Mouse (Mus musculus) myocyte (in vitro differentiated cells): ENCODE measurements around the gene Tas1r2. TPM values are rescaled to one million over a fixed set of nuclear protein-coding genes. Genes with fewer than 3 reads are reported as not detected.

ENCODE experiments used
- H3K27me3 ChIP-seq: one replicate; pipeline ENCODE4 v1.6.1; 2011; ENCODE audit not compliant: control insufficient read depth, insufficient read depth, insufficient read length
- H3K36me3 ChIP-seq: one replicate; pipeline ENCODE4 v1.6.1; 2011; ENCODE audit not compliant: control insufficient read depth, insufficient read depth
- H3K4me2 ChIP-seq: one replicate; pipeline ENCODE4 v1.6.1; 2011; ENCODE audit warnings: low read depth, control low read depth
- H3K4me3 ChIP-seq: one replicate; pipeline ENCODE4 v1.5.1; 2011; ENCODE audit warnings: mild to moderate bottlenecking, control low read depth, moderate library complexity
- H3K79me2 ChIP-seq: one replicate; pipeline ENCODE4 v1.6.1; 2011; ENCODE audit not compliant: control insufficient read depth, insufficient read depth
- H3ac ChIP-seq: one replicate; pipeline ENCODE4 v1.6.1; 2011; ENCODE audit not compliant: control insufficient read depth, insufficient read length
- CEBPB ChIP-seq: IDR thresholded peaks from 2 replicates; pipeline ENCODE4 v1.6.1; 2011; ENCODE audit warnings: mild to moderate bottlenecking, moderate library complexity; ENCODE audit not compliant: poor library complexity, insufficient read depth, severe bottlenecking
- E2F4 ChIP-seq: IDR thresholded peaks from one replicate; pipeline ENCODE4 v1.6.1; 2011; ENCODE audit warnings: mild to moderate bottlenecking, control low read depth, moderate library complexity; ENCODE audit not compliant: insufficient read depth
- MAX ChIP-seq: IDR thresholded peaks from one replicate; pipeline ENCODE4 v1.6.1; 2011; ENCODE audit warnings: low read depth, mild to moderate bottlenecking, control low read depth
- MYOD1 ChIP-seq, 3 experiments: IDR thresholded peaks; one replicate each; pipeline ENCODE4 v1.6.1; 2011; ENCODE audit warnings: control low read depth in 2 of 3, low read depth in 2 of 3, mild to moderate bottlenecking in 2 of 3, moderate library complexity in 1 of 3; ENCODE audit not compliant: insufficient read length in 2 of 3, control insufficient read depth in 1 of 3
- MYOG ChIP-seq, 3 experiments: IDR thresholded peaks; one replicate each; pipeline ENCODE4 v1.6.1; 2011; ENCODE audit warnings: control low read depth in 2 of 3, low read depth in 2 of 3, mild to moderate bottlenecking in 2 of 3; ENCODE audit not compliant: insufficient read length in 2 of 3, control insufficient read depth in 1 of 3, insufficient read depth in 1 of 3
- POLR2A ChIP-seq: IDR thresholded peaks from one replicate; pipeline ENCODE4 v1.6.1; 2011; ENCODE audit warnings: low read depth, mild to moderate bottlenecking, control low read depth, moderate library complexity; ENCODE audit not compliant: insufficient read length
- POLR2AphosphoS2 ChIP-seq: IDR thresholded peaks from one replicate; pipeline ENCODE4 v1.6.1; 2011; ENCODE audit warnings: low read depth, control low read depth; ENCODE audit not compliant: insufficient read length
- REST ChIP-seq: IDR thresholded peaks from one replicate; pipeline ENCODE4 v1.6.1; 2011; ENCODE audit warnings: mild to moderate bottlenecking, control low read depth, moderate library complexity; ENCODE audit not compliant: insufficient read depth, insufficient read length
- SRF ChIP-seq: IDR thresholded peaks from one replicate; pipeline ENCODE4 v1.6.1; 2011; ENCODE audit warnings: low read depth; ENCODE audit not compliant: control insufficient read depth, insufficient read length
- TCF12 ChIP-seq: IDR thresholded peaks from one replicate; pipeline ENCODE4 v1.6.1; 2011; ENCODE audit warnings: mild to moderate bottlenecking, control low read depth; ENCODE audit not compliant: poor library complexity, insufficient read depth, severe bottlenecking
- TCF3 ChIP-seq: IDR thresholded peaks from one replicate; pipeline ENCODE4 v1.6.1; 2011; ENCODE audit warnings: low read depth, control low read depth; ENCODE audit not compliant: insufficient read length
- USF1 ChIP-seq: IDR thresholded peaks from one replicate; pipeline ENCODE4 v1.6.1; 2011; ENCODE audit warnings: low read depth, mild to moderate bottlenecking, control low read depth, moderate library complexity
- polyA plus RNA-seq: library from polyadenylated mRNA; unstranded; fragments of >200 nt; fragmentation: generic; extraction: Trizol; gene quantifications from one replicate; pipeline ENCODE4 v1.2.1, GENCODE M21; 2012; ENCODE audit warnings: missing spikeins

The Tas1r2 gene
- polyA plus RNA-seq, 1 experiment, result 1.00 TPM

DNA sequence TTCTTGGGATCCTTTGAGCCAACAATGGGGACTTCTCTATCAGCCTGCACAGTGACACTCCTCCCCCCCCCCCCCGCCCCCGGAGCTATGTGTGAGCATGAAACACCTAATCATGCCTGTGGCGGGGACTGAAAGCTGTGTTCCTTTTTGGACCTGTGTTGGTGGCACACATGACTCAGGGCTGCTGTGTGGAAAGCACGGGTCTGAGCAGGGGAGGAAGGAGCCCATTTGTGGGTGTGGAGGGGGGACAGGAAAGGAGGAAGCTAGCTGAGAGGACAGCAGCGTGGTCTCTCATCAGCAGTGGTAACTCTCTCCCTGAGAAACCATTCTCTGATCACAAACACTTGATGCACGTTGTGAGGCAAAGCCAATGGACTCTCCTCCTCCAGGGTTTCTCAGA, 12.6 kb upstream of the Tas1r2 start:
- Histone ChIP-seq H3K36me3 (no peaks in the 10 kb centered on the region), H3K4me3 (no peak overlapping the region), H3K27me3 (no peaks in the 10 kb centered on the region), H3K4me2 (no peak overlapping the region), H3ac (no peak overlapping the region), H3K79me2 (no peaks in the 10 kb centered on the region)
- TF ChIP-seq USF1, result no peak
- TF ChIP-seq POLR2A, result no peak
- TF ChIP-seq MYOG (IDR thresholded peaks at IDR 0.05; ENCODE audit: control insufficient read depth in 1 of 3, insufficient read depth in 1 of 3, insufficient read length in 2 of 3, low read depth in 2 of 3), result no peak
- no peak for TF ChIP-seq MAX
- TF ChIP-seq SRF, result no peak
- TF ChIP-seq E2F4, result no peak
- no peak for TF ChIP-seq POLR2AphosphoS2
- TF ChIP-seq REST, result no peak

DNA sequence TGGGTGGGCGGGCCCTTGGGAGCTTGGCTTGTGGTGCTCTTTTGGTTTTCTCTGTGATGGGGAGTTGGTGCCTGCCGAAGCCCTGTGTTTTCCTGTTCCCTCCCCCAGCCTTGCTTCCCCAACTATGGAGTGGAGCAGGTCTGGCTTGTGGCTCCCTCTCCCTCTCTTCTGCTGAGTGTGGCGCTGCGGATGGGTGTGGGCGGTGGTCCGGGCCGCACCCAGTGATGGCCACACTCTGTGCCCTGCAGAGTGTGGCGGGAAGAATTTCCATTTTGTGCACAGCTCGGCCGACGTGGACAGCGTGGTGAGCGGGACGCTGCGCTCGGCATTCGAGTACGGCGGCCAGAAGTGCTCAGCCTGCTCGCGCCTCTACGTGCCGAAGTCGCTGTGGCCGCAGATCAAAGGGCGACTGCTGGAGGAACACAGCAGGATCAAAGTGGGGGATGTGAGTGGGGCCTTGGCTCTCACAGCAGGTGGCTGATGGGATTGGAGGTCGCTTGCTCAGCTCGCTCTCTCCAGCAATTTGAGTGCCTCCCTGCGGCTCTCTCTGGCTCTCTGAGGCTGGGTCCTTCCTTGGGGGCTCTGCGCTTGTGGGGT, 11.4 kb upstream of the Tas1r2 start:
- no peak overlapping the region for H3K4me2 ChIP-seq
- no peaks in the 10 kb centered on the region for H3K79me2 ChIP-seq
- no peaks in the 10 kb centered on the region for H3K36me3 ChIP-seq
- TF ChIP-seq MYOG (IDR thresholded peaks at IDR 0.05; ENCODE audit: control insufficient read depth in 1 of 3, insufficient read depth in 1 of 3, insufficient read length in 2 of 3, low read depth in 2 of 3) (no peak), POLR2AphosphoS2 (no peak), CEBPB (no peak), MYOD1 (IDR thresholded peaks at IDR 0.05; ENCODE audit: control insufficient read depth in 1 of 3, insufficient read length in 2 of 3, low read depth in 2 of 3) (no peak), TCF12 (no peak), TCF3 (no peak), POLR2A (no peak), USF1 (no peak), REST (no peak), E2F4 (no peak)
- H3K27me3 ChIP-seq, result no peaks in the 10 kb centered on the region
- H3ac ChIP-seq, result no peak overlapping the region
- H3K4me3 ChIP-seq, result no peak overlapping the region

DNA sequence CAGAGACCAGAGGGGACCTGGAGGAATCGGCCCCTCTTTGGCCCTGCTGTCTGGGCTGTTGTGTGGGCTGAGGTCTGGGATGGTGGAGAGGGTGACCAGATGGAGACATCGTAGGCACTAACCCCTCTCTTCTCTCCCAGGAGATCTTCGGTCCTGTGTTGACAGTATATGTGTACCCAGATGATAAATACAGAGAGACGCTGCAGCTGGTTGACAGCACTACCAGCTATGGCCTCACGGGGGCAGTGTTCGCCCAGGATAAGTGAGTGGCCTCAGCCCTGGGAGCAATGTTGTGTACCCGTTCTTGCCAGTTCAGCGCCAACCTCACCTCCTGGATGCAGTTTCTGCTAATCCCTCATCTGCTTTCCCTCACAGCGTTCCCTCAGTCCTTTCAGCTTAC, 9.4 kb upstream of the Tas1r2 start:
- TF ChIP-seq REST (no peak), E2F4 (no peak), SRF (no peak), USF1 (no peak), POLR2A (no peak), TCF3 (no peak)
- no peaks in the 10 kb centered on the region for H3K27me3 ChIP-seq
- H3ac ChIP-seq, result no peak overlapping the region
- H3K79me2 ChIP-seq, result no peaks in the 10 kb centered on the region
- no peaks in the 10 kb centered on the region for H3K36me3 ChIP-seq
- H3K4me2 ChIP-seq, result no peak overlapping the region
- no peak overlapping the region for H3K4me3 ChIP-seq

DNA sequence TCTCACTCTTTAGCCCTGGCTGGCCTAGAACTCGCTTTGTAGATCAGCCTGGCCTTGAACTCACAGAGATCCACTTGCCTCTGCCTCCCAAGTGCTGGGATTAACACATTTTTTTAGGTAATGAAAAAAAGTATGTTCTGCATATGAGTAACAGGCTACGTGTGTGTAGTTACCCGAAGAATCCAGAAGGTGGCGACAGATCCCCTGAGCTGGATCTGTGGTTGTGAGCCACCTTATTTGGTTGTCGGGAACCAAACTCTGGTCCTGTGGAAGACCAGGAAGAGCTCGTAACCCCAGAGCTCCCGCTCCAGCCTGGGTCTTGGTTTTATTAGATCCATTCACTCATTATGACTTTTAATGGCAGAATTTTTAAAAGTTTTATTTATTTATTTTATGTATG, 6.4 kb upstream of the Tas1r2 start:
- TF ChIP-seq TCF3 (no peak), MYOG (IDR thresholded peaks at IDR 0.05; ENCODE audit: control insufficient read depth in 1 of 3, insufficient read depth in 1 of 3, insufficient read length in 2 of 3, low read depth in 2 of 3) (no peak), POLR2AphosphoS2 (no peak), CEBPB (no peak), USF1 (no peak), MAX (no peak), E2F4 (no peak), TCF12 (no peak), POLR2A (no peak), MYOD1 (IDR thresholded peaks at IDR 0.05; ENCODE audit: control insufficient read depth in 1 of 3, insufficient read length in 2 of 3, low read depth in 2 of 3) (no peak)
- H3ac ChIP-seq, result no peak overlapping the region

DNA sequence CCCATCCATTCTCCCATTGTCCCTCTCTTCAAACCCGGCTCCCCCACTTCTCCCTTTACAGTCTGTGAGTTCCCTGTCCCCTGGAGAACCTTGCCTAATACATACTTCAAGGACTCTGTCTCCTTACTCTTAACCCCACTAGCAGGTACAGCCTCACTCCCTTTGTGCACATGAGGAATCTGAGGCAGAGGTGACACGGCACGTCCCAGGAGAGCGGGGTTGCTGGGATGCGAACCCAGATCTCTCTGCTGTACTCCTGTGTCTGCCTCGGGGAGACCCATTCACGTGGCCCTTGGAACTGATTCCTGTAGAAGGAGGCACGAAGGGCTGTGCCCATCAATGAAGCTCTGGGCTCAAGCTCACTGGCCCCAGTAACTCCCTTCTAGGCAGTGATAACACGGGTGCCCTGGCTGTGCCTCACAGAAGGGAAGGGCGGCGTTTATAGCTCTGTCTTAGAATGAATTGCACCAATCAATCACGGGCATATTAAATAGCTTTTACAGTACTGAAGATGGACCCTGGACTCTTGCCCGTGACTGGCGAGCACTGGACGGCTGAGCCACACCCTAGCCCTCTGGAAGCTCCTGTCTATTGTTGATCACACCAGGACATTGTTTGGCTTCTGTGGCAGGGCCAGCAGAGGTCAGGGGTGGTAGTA, 3.1 kb upstream of the Tas1r2 start:
- Histone ChIP-seq H3K4me2 (no peak overlapping the region), H3K36me3 (no peaks in the 10 kb centered on the region), H3K27me3 (no peaks in the 10 kb centered on the region), H3K79me2 (no peaks in the 10 kb centered on the region), H3ac (no peak overlapping the region), H3K4me3 (no peak overlapping the region)
- TF ChIP-seq SRF, result no peak
- no peak for TF ChIP-seq MYOD1 (IDR thresholded peaks at IDR 0.05; ENCODE audit: control insufficient read depth in 1 of 3, insufficient read length in 2 of 3, low read depth in 2 of 3)
- TF ChIP-seq CEBPB, result no peak
- no peak for TF ChIP-seq MAX
- no peak for TF ChIP-seq REST
- no peak for TF ChIP-seq E2F4
- no peak for TF ChIP-seq TCF3
- TF ChIP-seq TCF12, result no peak
- no peak for TF ChIP-seq POLR2A
- TF ChIP-seq MYOG (IDR thresholded peaks at IDR 0.05; ENCODE audit: control insufficient read depth in 1 of 3, insufficient read depth in 1 of 3, insufficient read length in 2 of 3, low read depth in 2 of 3), result no peak

More for the DNA sequence above, 6.4 kb upstream of the Tas1r2 start:
- Histone ChIP-seq H3K79me2 (no peaks in the 10 kb centered on the region), H3K36me3 (no peaks in the 10 kb centered on the region), H3K4me2 (no peak overlapping the region), H3K27me3 (no peaks in the 10 kb centered on the region), H3K4me3 (no peak overlapping the region)
